Mouse (Mus musculus): ENCODE results near the gene H2-M3. TPM values are rescaled to one million over a fixed set of nuclear protein-coding genes. Genes with fewer than 3 reads are reported as not detected.

The H2-M3 gene
- total RNA-seq (2023): 10 to 100 TPM; 34.4 to 40.3 TPM

GRCm38 (mm10) chr17:37270058-37270701, at the start of gene H2-M3:
Gene H2-M3, plus strand, starts transcription at chr17:37270220.

GRCm38 (mm10) chr17:37237230-37237629, 32.8 kb upstream of the H2-M3 start, which contains the start of gene Olfr97:
Gene Olfr97, minus strand, starts transcription at chr17:37237330.

GRCm38 (mm10) chr17:37263626-37264025, 6.4 kb upstream of the H2-M3 start, which contains the start of gene Olfr98:
Gene Olfr98, minus strand, starts transcription at chr17:37263749.

GRCm38 (mm10) chr17:37283360-37283759, 13.3 kb downstream of the H2-M3 start, which contains the start of gene Olfr99:
Gene Olfr99, minus strand, starts transcription at chr17:37283460.

GRCm38 (mm10) chr17:37304213-37304612, 34.2 kb downstream of the H2-M3 start, which contains the start of gene Olfr101:
Gene Olfr101, minus strand, starts transcription at chr17:37304313.

GRCm38 (mm10) chr17:37316954-37317353, 46.9 kb downstream of the H2-M3 start, which contains the start of gene Olfr102:
Gene Olfr102, minus strand, starts transcription at chr17:37317054.

Other genes with a start within 250 kb of the H2-M3 start
- gene Mog, start 246.8 kb upstream of the H2-M3 start, total RNA-seq (2023): not detected
- 100 to 1,000 TPM; 136 to 147 TPM for gene Gabbr1, start 224.3 kb upstream of the H2-M3 start, total RNA-seq (2023)
- not detected for gene Olfr90, start 181.7 kb upstream of the H2-M3 start, total RNA-seq (2023)
- not detected for gene Olfr91, start 171.9 kb upstream of the H2-M3 start, total RNA-seq (2023)
- not detected for gene Olfr92, start 150.1 kb upstream of the H2-M3 start, total RNA-seq (2023)
- not detected for gene Olfr93, start 108.7 kb upstream of the H2-M3 start, total RNA-seq (2023)
- under 1 TPM; 0.61 to 0.65 TPM for gene Ubd, start 76.3 kb upstream of the H2-M3 start, total RNA-seq (2023)
- not detected for gene Olfr94, start 69.2 kb upstream of the H2-M3 start, total RNA-seq (2023)
- not detected for gene Olfr95, start 57.1 kb upstream of the H2-M3 start, total RNA-seq (2023)
- gene Olfr96, start 50.1 kb upstream of the H2-M3 start, total RNA-seq (2023): not detected
- not detected for gene Olfr97, start 32.9 kb upstream of the H2-M3 start, total RNA-seq (2023)
- gene Olfr98, start 6.5 kb upstream of the H2-M3 start, total RNA-seq (2023): not detected
- not detected for gene Olfr99, start 13.2 kb downstream of the H2-M3 start, total RNA-seq (2023)
- gene Olfr101, start 34.1 kb downstream of the H2-M3 start, total RNA-seq (2023): not detected
- gene Olfr102, start 46.8 kb downstream of the H2-M3 start, total RNA-seq (2023): not detected
- not detected for gene Olfr103, start 69.5 kb downstream of the H2-M3 start, total RNA-seq (2023)
- not detected for gene Olfr104-ps, start 89.4 kb downstream of the H2-M3 start, total RNA-seq (2023)
- gene Olfr105-ps, start 108.8 kb downstream of the H2-M3 start, total RNA-seq (2023): not detected
- not detected for gene Olfr106-ps, start 120.2 kb downstream of the H2-M3 start, total RNA-seq (2023)
- gene Olfr107, start 129.0 kb downstream of the H2-M3 start, total RNA-seq (2023): not detected
- gene Olfr108, start 175.3 kb downstream of the H2-M3 start, total RNA-seq (2023): not detected
- gene Olfr109, start 188.7 kb downstream of the H2-M3 start, total RNA-seq (2023): not detected
- gene H2-M2, start 213.3 kb downstream of the H2-M3 start, total RNA-seq (2023): not detected
- gene Olfr110, start 222.2 kb downstream of the H2-M3 start, total RNA-seq (2023): not detected
- gene Olfr111, start 237.8 kb downstream of the H2-M3 start, total RNA-seq (2023): not detected